Mouse (Mus musculus): ENCODE measurements around the gene Skor1. TPM values are rescaled to one million over a fixed set of nuclear protein-coding genes. Genes with fewer than 3 reads are reported as not detected.

The Skor1 gene
- polyA plus RNA-seq, 1 experiment from 2014 or later: not detected

Other genes with a start within 250 kb of the Skor1 start
- 58.2 and 63.7 TPM in 2 replicates for gene Pias1, start 161.0 kb downstream of the Skor1 start, polyA plus RNA-seq (2015; fragmentation: Nextera tagmentation; extraction: Ambion mirVana)
- 38.4 and 39.5 TPM in 2 replicates for gene Map2k5, start 228.9 kb upstream of the Skor1 start, polyA plus RNA-seq (2015; fragmentation: Nextera tagmentation; extraction: Ambion mirVana)

Measured in kidney, embryonic 16.5 days (tissue).